Comparison of ENCODE assay signal across 10 mouse cellular contexts in the genomic region with DNA sequence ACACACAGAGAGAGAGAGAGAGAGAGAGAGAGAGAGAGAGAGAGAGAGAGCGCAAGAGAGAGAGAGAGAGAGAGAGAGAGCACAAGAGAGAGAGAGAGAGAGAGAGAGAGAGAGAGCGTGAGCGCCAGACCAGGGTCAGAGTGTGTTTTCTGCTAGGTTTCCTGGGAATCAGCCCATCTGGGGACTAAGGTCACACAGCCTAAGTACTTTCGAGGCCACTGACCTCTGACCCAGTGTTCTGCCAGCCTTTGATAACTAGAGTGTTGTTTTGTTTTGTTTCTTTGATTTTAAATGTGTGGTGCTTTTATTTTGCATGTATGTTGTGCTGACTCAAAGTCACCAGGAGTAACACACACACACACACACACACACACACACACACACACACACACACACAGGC. TPM values are rescaled to one million over a fixed set of nuclear protein-coding genes. Genes with fewer than 3 reads are reported as not detected.
DNase-seq lines count a peak whose midpoint lies in the region; ATAC-seq and TF ChIP-seq lines count a peak whose summit lies in the region.
"Had no signal": no experiment of that assay in that cellular context is flagged by ENCODE, and none has a peak within 500 bp of the region (broad histone marks: within the 10 kb centered on the region; RNA-seq: fewer than 3 reads in every experiment).

No protein-coding gene starts in this region.

- no peak overlapping the region for H3K4me2 ChIP-seq in lung, postnatal 0 days (replicated peaks; ENCODE audit: low read depth, low read length)
- no peak overlapping the region for H3K4me2 ChIP-seq in stomach, embryonic 15.5 days

- H3K27ac ChIP-seq in lung, postnatal 0 days (ENCODE audit: low read length): no peak overlapping the region; the same call in 1 of the 2 replicates
- peak overlapping the region; percentile 57 for H3K27ac ChIP-seq in stomach, embryonic 15.5 days

- no peaks in the 10 kb centered on the region for H3K9me3 ChIP-seq in lung, postnatal 0 days (ENCODE audit: low read length)
- no peaks in the 10 kb centered on the region for H3K9me3 ChIP-seq in stomach, embryonic 15.5 days

- H3K4me1 ChIP-seq in lung, postnatal 0 days (ENCODE audit: insufficient read depth, low read depth, low read length): 0 out of 2 replicates have a peak, but pooled peaks cover 7% of the 10 kb centered on the region
- H3K4me1 ChIP-seq in stomach, embryonic 15.5 days: peaks cover 44% of the 10 kb centered on the region

- no peak for TF ChIP-seq CTCF in lung, postnatal 0 days (IDR thresholded peaks at IDR 0.05)

- no peak for TF ChIP-seq EP300 in lung, postnatal 0 days (IDR thresholded peaks at IDR 0.05)

- WGBS in lung, postnatal 0 days: 41% methylated on average over 3 of the region's 4 CpGs
- WGBS in stomach, embryonic 15.5 days: 35% methylated on average over 4 of the region's 4 CpGs

- H3K36me3 ChIP-seq in lung, postnatal 0 days (ENCODE audit: insufficient read depth, low read length): no peaks in the 10 kb centered on the region
- H3K36me3 ChIP-seq in stomach, embryonic 15.5 days: no peaks in the 10 kb centered on the region

- DNase-seq in adrenal gland, postnatal 10 days: peak; percentile 65
- DNase-seq in adrenal gland, postnatal 25 days: no peak
- peak; percentile 50 for DNase-seq in lung, postnatal 0 days (ENCODE audit: low spot score)
- no peak for DNase-seq in lung, postnatal 4 days
- peak; percentile 60 to 73 for DNase-seq in kidney, postnatal 25 days
- no peak for DNase-seq in spleen, postnatal 10 days (ENCODE audit: low spot score in 2 of 2)
- DNase-seq in B cell, adult 2 months: no peak

- peaks cover 22% of the 10 kb centered on the region for H3K27me3 ChIP-seq in lung, postnatal 0 days (replicated peaks; ENCODE audit: insufficient read depth, low read length)
- peaks cover 21% of the 10 kb centered on the region for H3K27me3 ChIP-seq in stomach, embryonic 15.5 days (replicated peaks)

- no peak overlapping the region for H3K9ac ChIP-seq in lung, postnatal 0 days (replicated peaks; ENCODE audit: low read depth)
- no peak overlapping the region for H3K9ac ChIP-seq in stomach, embryonic 15.5 days

- peak; percentile 31 for ATAC-seq in lung, postnatal 0 days
- ATAC-seq in stomach, embryonic 15.5 days (ENCODE audit: insufficient read depth, low FRiP score, low read depth): no peak
- ATAC-seq: midbrain, embryonic 16.5 days had no signal

- H3K4me3 ChIP-seq in lung, postnatal 0 days (ENCODE audit: low read depth, low read length): no peak overlapping the region
- no peak overlapping the region for H3K4me3 ChIP-seq in stomach, embryonic 15.5 days (replicated peaks)

RNA-seq across cellular contexts. Expression of gene Fxyd1, which starts 1.1 kb away (rescaled TPM):
- 100 to 1,000 TPM; 353 to 358 TPM for total RNA-seq in adrenal gland, postnatal 10 days (2021)
- 151 and 212 TPM in 2 replicates for total RNA-seq in adrenal gland, postnatal 25 days (2021)
- polyA plus RNA-seq in lung, postnatal 0 days (2015; fragmentation: Nextera tagmentation; extraction: Ambion mirVana): 175 and 211 TPM in 2 replicates
- 89.3 and 110 TPM in 2 replicates for polyA plus RNA-seq in stomach, embryonic 15.5 days (2015; fragmentation: Nextera tagmentation; extraction: Ambion mirVana)

RNA-seq across cellular contexts. Expression of gene Lgi4, which starts 3.3 kb away (rescaled TPM):
- total RNA-seq in adrenal gland, postnatal 10 days (2021): 1 to 10 TPM; 6.1 to 7.0 TPM
- 3.7 and 3.8 TPM in 2 replicates for total RNA-seq in adrenal gland, postnatal 25 days (2021)
- 0.20 and 0.27 TPM in 2 replicates for polyA plus RNA-seq in lung, postnatal 0 days (2015; fragmentation: Nextera tagmentation; extraction: Ambion mirVana)
- 1.6 and 1.9 TPM in 2 replicates for polyA plus RNA-seq in stomach, embryonic 15.5 days (2015; fragmentation: Nextera tagmentation; extraction: Ambion mirVana)

RNA-seq across cellular contexts. Expression of gene Fxyd7, which starts 4.6 kb away (rescaled TPM):
- 10 to 100 TPM in 1 of 2 experiments, 1 to 10 TPM in 1; 7.5 to 18.2 TPM for total RNA-seq in adrenal gland, postnatal 10 days (2021)
- total RNA-seq in adrenal gland, postnatal 25 days (2021): 0.55 TPM in 1 of 2 replicates, not detected in the other
- 1.2 and 1.8 TPM in 2 replicates for polyA plus RNA-seq in lung, postnatal 0 days (2015; fragmentation: Nextera tagmentation; extraction: Ambion mirVana)
- polyA plus RNA-seq in stomach, embryonic 15.5 days (2015; fragmentation: Nextera tagmentation; extraction: Ambion mirVana): 21.6 and 25.0 TPM in 2 replicates

RNA-seq across cellular contexts. Expression of gene Fxyd5, which starts 13.6 kb away (rescaled TPM):
- 10 to 100 TPM; 39.1 to 42.0 TPM for total RNA-seq in adrenal gland, postnatal 10 days (2021)
- 35.9 and 36.5 TPM in 2 replicates for total RNA-seq in adrenal gland, postnatal 25 days (2021)
- polyA plus RNA-seq in lung, postnatal 0 days (2015; fragmentation: Nextera tagmentation; extraction: Ambion mirVana): 168 and 206 TPM in 2 replicates
- polyA plus RNA-seq in stomach, embryonic 15.5 days (2015; fragmentation: Nextera tagmentation; extraction: Ambion mirVana): 27.1 and 29.0 TPM in 2 replicates

RNA-seq across cellular contexts. Expression of gene Fxyd3, which starts 20.6 kb away (rescaled TPM):
- 1 to 10 TPM; 4.0 to 5.6 TPM for total RNA-seq in adrenal gland, postnatal 10 days (2021)
- 0.73 and 1.9 TPM in 2 replicates for total RNA-seq in adrenal gland, postnatal 25 days (2021)
- polyA plus RNA-seq in lung, postnatal 0 days (2015; fragmentation: Nextera tagmentation; extraction: Ambion mirVana): 76.1 and 78.1 TPM in 2 replicates
- 364 and 383 TPM in 2 replicates for polyA plus RNA-seq in stomach, embryonic 15.5 days (2015; fragmentation: Nextera tagmentation; extraction: Ambion mirVana)
- total RNA-seq: layer of hippocampus, postnatal 25 days had no signal
- polyA plus RNA-seq: midbrain, embryonic 16.5 days had no signal

Comparison
In these comparisons a context has a peak if more than half of its experiments do, and no peak if none do; other contexts are left out.
1. DNase-seq: peak in adrenal gland, postnatal 10 days (single experiment), lung, postnatal 0 days (single experiment) and kidney, postnatal 25 days (2 of 2); none in adrenal gland, postnatal 25 days (single experiment), lung, postnatal 4 days (0 of 2), spleen, postnatal 10 days (0 of 2) and B cell, adult 2 months (0 of 2).